Mouse (Mus musculus): ENCODE measurements around the gene Slamf7. TPM values are rescaled to one million over a fixed set of nuclear protein-coding genes. Genes with fewer than 3 reads are reported as not detected.

Slamf7 gene
- polyA plus RNA-seq, 1 experiment, result 12.3 TPM

DNA sequence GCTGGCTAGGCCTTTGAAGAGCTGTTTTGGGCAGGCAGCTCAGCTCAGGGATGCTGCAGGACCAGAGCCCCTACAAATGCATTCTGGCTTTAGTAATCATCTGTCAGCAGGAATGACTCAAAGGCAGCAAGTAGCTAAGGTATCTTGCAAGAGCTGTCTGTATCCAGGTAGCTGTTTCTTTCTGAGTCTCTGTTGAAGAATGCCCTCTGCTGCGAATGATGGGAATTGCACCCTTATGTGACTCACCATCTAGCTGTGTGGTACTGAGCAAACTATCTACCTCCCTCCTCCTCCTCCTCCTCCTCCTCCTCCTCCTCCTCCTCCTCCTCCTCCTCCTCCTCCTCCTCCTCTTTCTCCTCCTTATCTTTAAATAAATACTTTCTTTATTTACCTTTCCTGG, 42.1 kb downstream of the Slamf7 start:
- no peak overlapping the region for H3K27ac ChIP-seq (ENCODE audit: insufficient read depth, low read length)
- no peak for TF ChIP-seq CTCF (IDR thresholded peaks at IDR 0.05; ENCODE audit: extremely low read depth, insufficient read depth, insufficient read length, insufficient replicate concordance)
- no peak for TF ChIP-seq POLR2A (IDR thresholded peaks at IDR 0.05; ENCODE audit: low read depth, low read length)
- no peaks in the 10 kb centered on the region for H3K27me3 ChIP-seq (ENCODE audit: control insufficient read depth, insufficient read depth, low read length)
- H3K36me3 ChIP-seq (ENCODE audit: control insufficient read depth, insufficient read depth, low read length), result no peaks in the 10 kb centered on the region
- H3K4me3 ChIP-seq (ENCODE audit: extremely low read depth, insufficient read depth, insufficient read length), result no peak overlapping the region
- WGBS, result 48% methylated on average over 1 of the region's 1 CpGs
- peaks cover under 1% of the 10 kb centered on the region; the same call in 1 of the 2 replicates for H3K4me1 ChIP-seq (ENCODE audit: control insufficient read depth, insufficient read depth, insufficient read length)
- DNase-seq (ENCODE audit: low read depth in 1 of 2, low spot score in 2 of 2), result peak in 1 of 2 experiments; percentile 27

DNA sequence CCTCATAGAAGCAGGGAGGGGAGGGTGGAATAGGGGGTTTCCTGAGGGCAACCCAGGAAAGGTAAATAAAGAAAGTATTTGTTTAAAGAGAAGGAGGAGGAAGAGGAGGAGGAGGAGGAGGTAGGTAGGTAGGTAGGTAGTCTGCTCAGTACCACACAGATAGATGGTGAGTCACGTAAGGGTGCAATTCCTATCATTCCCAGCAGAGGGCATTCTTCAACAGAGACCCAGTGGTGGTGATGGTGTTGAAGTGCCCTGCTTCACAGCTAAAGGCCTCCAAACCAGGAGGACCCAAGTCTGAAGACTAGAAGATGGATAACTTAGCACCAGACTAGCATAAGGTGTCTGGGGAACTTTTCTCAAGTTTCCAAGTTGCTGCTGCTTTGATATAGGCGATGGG, 42.8 kb downstream of the Slamf7 start:
- Histone ChIP-seq H3K4me3 (ENCODE audit: extremely low read depth, insufficient read depth, insufficient read length) (no peak overlapping the region), H3K4me1 (ENCODE audit: control insufficient read depth, insufficient read depth, insufficient read length) (peaks cover 2% of the 10 kb centered on the region; the same call in 1 of the 2 replicates), H3K36me3 (ENCODE audit: control insufficient read depth, insufficient read depth, low read length) (no peaks in the 10 kb centered on the region), H3K27ac (ENCODE audit: insufficient read depth, low read length) (no peak overlapping the region), H3K27me3 (ENCODE audit: control insufficient read depth, insufficient read depth, low read length) (no peaks in the 10 kb centered on the region)
- DNase-seq (ENCODE audit: low read depth in 1 of 2, low spot score in 2 of 2), result no peak
- TF ChIP-seq CTCF (IDR thresholded peaks at IDR 0.05; ENCODE audit: extremely low read depth, insufficient read depth, insufficient read length, insufficient replicate concordance), result peak; percentile 9; the same call in 1 of the 2 replicates
- TF ChIP-seq POLR2A (IDR thresholded peaks at IDR 0.05; ENCODE audit: low read depth, low read length), result no peak
- WGBS, result 89% methylated on average over 2 of the region's 2 CpGs

- 6% methylated on average over 9 of the region's 9 CpGs for WGBS
- TF ChIP-seq CTCF (IDR thresholded peaks at IDR 0.05; ENCODE audit: extremely low read depth, insufficient read depth, insufficient read length, insufficient replicate concordance) (no peak), POLR2A (IDR thresholded peaks at IDR 0.05; ENCODE audit: low read depth, low read length) (peak; percentile 17; the same call in 1 of the 2 replicates)
- peaks cover 5% of the 10 kb centered on the region; the same call in 1 of the 2 replicates for H3K36me3 ChIP-seq (ENCODE audit: control insufficient read depth, insufficient read depth, low read length)
- H3K4me3 ChIP-seq (ENCODE audit: extremely low read depth, insufficient read depth, insufficient read length), result peak within 1 kb of the TSS; percentile 64
- no peaks in the 10 kb centered on the region for H3K27me3 ChIP-seq (ENCODE audit: control insufficient read depth, insufficient read depth, low read length)
- peaks cover 4% of the 10 kb centered on the region; the same call in 1 of the 2 replicates for H3K4me1 ChIP-seq (ENCODE audit: control insufficient read depth, insufficient read depth, insufficient read length)
- peak within 1 kb of the TSS; percentile 66 for H3K27ac ChIP-seq (ENCODE audit: insufficient read depth, low read length)
- peak; percentile 72 to 73 for DNase-seq (ENCODE audit: low read depth in 1 of 2, low spot score in 2 of 2)
Observed at GRCm38 (mm10) chr1:171607176-171607575, 45.7 kb downstream of the Slamf7 start, which contains the start of gene Ly9. Gene Ly9 (minus strand): TSS chr1:171607410.

- H3K4me3 ChIP-seq (ENCODE audit: extremely low read depth, insufficient read depth, insufficient read length), result peak overlapping the region; percentile 64
- peaks cover 4% of the 10 kb centered on the region; the same call in 1 of the 2 replicates for H3K4me1 ChIP-seq (ENCODE audit: control insufficient read depth, insufficient read depth, insufficient read length)
- TF ChIP-seq CTCF (IDR thresholded peaks at IDR 0.05; ENCODE audit: extremely low read depth, insufficient read depth, insufficient read length, insufficient replicate concordance) (no peak), POLR2A (IDR thresholded peaks at IDR 0.05; ENCODE audit: low read depth, low read length) (no peak)
- peak overlapping the region; percentile 66; the same call in 1 of the 2 replicates for H3K27ac ChIP-seq (ENCODE audit: insufficient read depth, low read length)
- no peaks in the 10 kb centered on the region for H3K27me3 ChIP-seq (ENCODE audit: control insufficient read depth, insufficient read depth, low read length)
- DNase-seq (ENCODE audit: low read depth in 1 of 2, low spot score in 2 of 2), result no peak
- peaks cover 7% of the 10 kb centered on the region for H3K36me3 ChIP-seq (ENCODE audit: control insufficient read depth, insufficient read depth, low read length)
- 11% methylated on average over 3 of the region's 3 CpGs for WGBS
Observed at GRCm38 (mm10) chr1:171606656-171607055, 46.2 kb downstream of the Slamf7 start.

- no peaks in the 10 kb centered on the region for H3K27me3 ChIP-seq (ENCODE audit: control insufficient read depth, insufficient read depth, low read length)
- TF ChIP-seq POLR2A (IDR thresholded peaks at IDR 0.05; ENCODE audit: low read depth, low read length), result no peak
- no peak for TF ChIP-seq CTCF (IDR thresholded peaks at IDR 0.05; ENCODE audit: extremely low read depth, insufficient read depth, insufficient read length, insufficient replicate concordance)
- WGBS, result 75% methylated on average over 3 of the region's 3 CpGs
- H3K4me3 ChIP-seq (ENCODE audit: extremely low read depth, insufficient read depth, insufficient read length), result no peak overlapping the region
- peaks cover 16% of the 10 kb centered on the region for H3K36me3 ChIP-seq (ENCODE audit: control insufficient read depth, insufficient read depth, low read length)
- no peak overlapping the region for H3K27ac ChIP-seq (ENCODE audit: insufficient read depth, low read length)
- DNase-seq (ENCODE audit: low read depth in 1 of 2, low spot score in 2 of 2), result no peak
- peaks cover 4% of the 10 kb centered on the region; the same call in 1 of the 2 replicates for H3K4me1 ChIP-seq (ENCODE audit: control insufficient read depth, insufficient read depth, insufficient read length)
Observed at GRCm38 (mm10) chr1:171604686-171605085, 48.1 kb downstream of the Slamf7 start.

GRCm38 (mm10) chr1:171584584-171584983, 68.3 kb downstream of the Slamf7 start:
- WGBS, result 83% methylated on average over 2 of the region's 2 CpGs
- TF ChIP-seq CTCF (IDR thresholded peaks at IDR 0.05; ENCODE audit: extremely low read depth, insufficient read depth, insufficient read length, insufficient replicate concordance) (no peak), POLR2A (IDR thresholded peaks at IDR 0.05; ENCODE audit: low read depth, low read length) (no peak)
- no peak for DNase-seq (ENCODE audit: low read depth in 1 of 2, low spot score in 2 of 2)

More at GRCm38 (mm10) chr1:171584584-171584983, 68.3 kb downstream of the Slamf7 start:
- H3K4me1 ChIP-seq (ENCODE audit: control insufficient read depth, insufficient read depth, insufficient read length), result no peaks in the 10 kb centered on the region
- no peaks in the 10 kb centered on the region for H3K27me3 ChIP-seq (ENCODE audit: control insufficient read depth, insufficient read depth, low read length)
- no peak overlapping the region for H3K4me3 ChIP-seq (ENCODE audit: extremely low read depth, insufficient read depth, insufficient read length)
- no peak overlapping the region for H3K27ac ChIP-seq (ENCODE audit: insufficient read depth, low read length)
- peaks cover 9% of the 10 kb centered on the region for H3K36me3 ChIP-seq (ENCODE audit: control insufficient read depth, insufficient read depth, low read length)

Other genes with a start within 250 kb of the Slamf7 start
- gene Usf1, start 241.7 kb downstream of the Slamf7 start, polyA plus RNA-seq (2012; rRNA removed), result 130 and 132 TPM in 2 replicates
- gene Tstd1, start 234.2 kb downstream of the Slamf7 start, polyA plus RNA-seq (2012; rRNA removed), result 3.1 and 4.1 TPM in 2 replicates
- gene F11r, start 215.5 kb downstream of the Slamf7 start, polyA plus RNA-seq (2012; rRNA removed), result 8.8 and 9.6 TPM in 2 replicates
- 5.1 and 6.7 TPM in 2 replicates for gene Alyref2, start 149.6 kb downstream of the Slamf7 start, polyA plus RNA-seq (2012; rRNA removed)
- gene Itln1, start 117.7 kb downstream of the Slamf7 start, polyA plus RNA-seq (2012; rRNA removed), result 1.3 TPM in 1 of 2 replicates, not detected in the other
- 5.7 and 6.8 TPM in 2 replicates for gene Cd244a, start 93.8 kb downstream of the Slamf7 start, polyA plus RNA-seq (2012; rRNA removed)
- 23.8 and 27.7 TPM in 2 replicates for gene Ly9, start 45.6 kb downstream of the Slamf7 start, polyA plus RNA-seq (2012; rRNA removed)
- 46.1 and 50.3 TPM in 2 replicates for gene Cd48, start 29.0 kb upstream of the Slamf7 start, polyA plus RNA-seq (2012; rRNA removed)
- gene Slamf1, start 114.1 kb upstream of the Slamf7 start, polyA plus RNA-seq (2012; rRNA removed), result 3.7 and 4.5 TPM in 2 replicates
- gene Cd84, start 186.7 kb upstream of the Slamf7 start, polyA plus RNA-seq (2012; rRNA removed), result 8.4 and 10.9 TPM in 2 replicates
- gene Gm10521, start 242.6 kb upstream of the Slamf7 start, polyA plus RNA-seq (2012; rRNA removed), result 2.1 and 3.7 TPM in 2 replicates